Mouse (Mus musculus) heart, embryonic 12.5 days (tissue): ENCODE measurements around the gene Serp1. TPM values are rescaled to one million over a fixed set of nuclear protein-coding genes. Genes with fewer than 3 reads are reported as not detected.
A peak's percentile ranks its signal among the peaks of the same experiment; 100 is the strongest.

Experiments
- ATAC-seq: fragments of 200-750 bp; cut with Nextera tagmentation; 2 replicates; pipeline ENCODE4 v1.8.0; 2017; ENCODE audit warnings: moderate TSS enrichment, moderate library complexity; ENCODE audit not compliant: insufficient number of reproducible peaks, low FRiP score
- H3K27ac ChIP-seq: fragments of 300-500 bp; sonication (generic); 2 replicates; pipeline ENCODE4 v1.5.1; 2016; ENCODE audit warnings: mild to moderate bottlenecking, moderate library complexity; ENCODE audit not compliant: poor library complexity, severe bottlenecking
- H3K27me3 ChIP-seq: fragments of 300-500 bp; sonication (generic); replicated peaks from 2 replicates; pipeline ENCODE4 v1.6.1; 2016; ENCODE audit warnings: mild to moderate bottlenecking, moderate library complexity
- H3K36me3 ChIP-seq: fragments of 300-500 bp; sonication (generic); 2 replicates; pipeline ENCODE4 v1.6.1; 2016; ENCODE audit warnings: mild to moderate bottlenecking, moderate library complexity
- H3K4me1 ChIP-seq: fragments of 300-500 bp; sonication (generic); replicated peaks from 2 replicates; pipeline ENCODE4 v1.6.1; 2016; ENCODE audit warnings: mild to moderate bottlenecking
- H3K4me2 ChIP-seq: fragments of 300-500 bp; sonication (generic); 2 replicates; pipeline ENCODE4 v1.6.1; 2016; ENCODE audit warnings: mild to moderate bottlenecking, moderate library complexity
- H3K4me3 ChIP-seq: fragments of 300-500 bp; sonication (generic); 2 replicates; pipeline ENCODE4 v1.5.1; 2016; ENCODE audit warnings: mild to moderate bottlenecking
- H3K9ac ChIP-seq: fragments of 300-500 bp; sonication (generic); 2 replicates; pipeline ENCODE4 v1.6.1; 2016; ENCODE audit warnings: mild to moderate bottlenecking, moderate library complexity
- H3K9me3 ChIP-seq: fragments of 300-500 bp; sonication (generic); replicated peaks from 2 replicates; pipeline ENCODE4 v1.6.1; 2016; ENCODE audit warnings: mild to moderate bottlenecking, moderate library complexity
- WGBS: fragments of 180-500 bp; shearing (Covaris S2); methylation state at CpG from one replicate; pipeline ENCODE4 v1.1.7; 2016; 5-methylcytosine and 5-hydroxymethylcytosine counted together
- polyA plus RNA-seq: library from polyadenylated mRNA; unstranded; fragments of >200 nt; fragmentation: Nextera tagmentation; extraction: Ambion mirVana; gene quantifications from 2 replicates; pipeline ENCODE4 v1.2.1, GENCODE M21; 2016

Serp1 gene
- polyA plus RNA-seq, result 108 and 109 TPM in 2 replicates

- H3K9me3 ChIP-seq, result no peaks in the 10 kb centered on the region
- peak within 1 kb of the TSS; percentile 72 for H3K4me2 ChIP-seq
- under 1% methylated on average over 56 of the region's 57 CpGs for whole genome bisulfite sequencing
- peak; percentile 99 for ATAC-seq
- no peaks in the 10 kb centered on the region for H3K27me3 ChIP-seq
- peaks cover 5% of the 10 kb centered on the region for H3K4me1 ChIP-seq
- peak within 1 kb of the TSS; percentile 98 for H3K4me3 ChIP-seq
- H3K27ac ChIP-seq, result peak within 1 kb of the TSS; percentile 94
- peak within 1 kb of the TSS; percentile 98 for H3K9ac ChIP-seq
- peaks cover 22% of the 10 kb centered on the region for H3K36me3 ChIP-seq
Measured at GRCm38 (mm10) chr3:58525652-58526407, at the start of gene Serp1, which contains the start of gene Eif2a. Gene Serp1, minus strand, starts transcription at chr3:58525892. Gene Eif2a, plus strand, starts transcription at chr3:58525821.

DNA sequence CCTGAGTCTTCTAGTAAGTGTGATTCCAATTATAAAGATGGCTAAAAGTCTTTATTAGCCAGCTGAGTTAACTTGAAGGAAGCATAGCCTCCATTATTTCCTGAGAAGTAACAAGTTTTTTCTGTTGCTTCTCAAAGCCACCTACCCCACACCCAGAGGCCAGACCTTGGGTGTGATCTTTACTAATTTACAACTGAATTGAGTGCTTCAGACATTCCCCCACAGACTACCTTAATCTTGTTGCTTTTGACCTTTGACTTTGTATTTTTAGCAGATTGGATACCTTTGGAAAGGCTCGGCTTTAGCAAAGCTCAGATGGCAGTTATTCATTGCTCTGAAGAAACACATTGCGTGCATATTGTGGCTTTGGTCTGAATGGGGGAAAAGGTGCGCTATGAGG is 45.1 kb upstream of the Serp1 start:
- Histone ChIP-seq H3K4me2 (no peak overlapping the region), H3K4me1 (no peaks in the 10 kb centered on the region), H3K4me3 (no peak overlapping the region), H3K9ac (no peak overlapping the region), H3K27ac (no peak overlapping the region), H3K9me3 (no peaks in the 10 kb centered on the region), H3K27me3 (no peaks in the 10 kb centered on the region), H3K36me3 (no peaks in the 10 kb centered on the region)
- 85% methylated on average over 3 of the region's 3 CpGs for WGBS
- ATAC-seq, result no peak

DNA sequence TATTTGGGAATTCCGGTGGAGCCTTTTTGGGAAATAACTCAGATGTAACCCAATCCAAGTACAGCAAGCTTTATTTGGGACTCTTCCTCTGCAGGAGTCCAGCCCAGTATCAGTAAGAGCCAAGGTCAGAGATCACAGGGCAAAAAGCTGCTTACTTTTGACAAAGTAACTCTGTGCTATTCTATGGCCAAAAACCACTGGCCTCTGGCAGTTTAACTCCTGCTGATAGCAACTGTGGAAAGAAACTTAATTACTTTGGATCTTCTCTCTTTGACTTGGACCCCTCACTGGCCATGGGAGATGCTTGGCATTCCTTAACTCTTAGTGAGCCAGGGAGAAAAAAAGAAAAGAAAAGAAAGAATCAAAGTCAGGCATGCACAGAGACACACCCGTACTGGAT is 35.7 kb upstream of the Serp1 start:
- H3K9me3 ChIP-seq, result 0 out of 2 replicates have a peak, but pooled peaks cover 3% of the 10 kb centered on the region
- peaks cover 12% of the 10 kb centered on the region for H3K36me3 ChIP-seq
- no peak overlapping the region for H3K9ac ChIP-seq
- ATAC-seq, result no peak
- 49% methylated on average over 2 of the region's 2 CpGs for WGBS
- H3K27ac ChIP-seq, result no peak overlapping the region
- H3K4me3 ChIP-seq, result no peak overlapping the region
- no peaks in the 10 kb centered on the region for H3K27me3 ChIP-seq
- no peaks in the 10 kb centered on the region for H3K4me1 ChIP-seq
- no peak overlapping the region for H3K4me2 ChIP-seq

- 40% methylated on average over 2 of the region's 2 CpGs for WGBS
- Histone ChIP-seq H3K4me2 (no peak overlapping the region), H3K9ac (no peak overlapping the region), H3K4me3 (no peak overlapping the region), H3K36me3 (peaks cover 28% of the 10 kb centered on the region), H3K27ac (no peak overlapping the region), H3K27me3 (no peaks in the 10 kb centered on the region), H3K4me1 (no peaks in the 10 kb centered on the region), H3K9me3 (0 out of 2 replicates have a peak, but pooled peaks cover 3% of the 10 kb centered on the region)
- ATAC-seq, result no peak
Measured at GRCm38 (mm10) chr3:58559887-58560286, 34.2 kb upstream of the Serp1 start.

GRCm38 (mm10) chr3:58556649-58557048 is 31.0 kb upstream of the Serp1 start:
- no peak for ATAC-seq
- H3K9ac ChIP-seq, result no peak overlapping the region
- H3K36me3 ChIP-seq, result peaks cover 57% of the 10 kb centered on the region
- 81% methylated on average over 7 of the region's 7 CpGs for WGBS
- no peak overlapping the region for H3K4me2 ChIP-seq
- H3K4me1 ChIP-seq, result no peaks in the 10 kb centered on the region
- no peaks in the 10 kb centered on the region for H3K27me3 ChIP-seq
- H3K27ac ChIP-seq, result no peak overlapping the region
- H3K9me3 ChIP-seq, result no peaks in the 10 kb centered on the region
- no peak overlapping the region for H3K4me3 ChIP-seq

DNA sequence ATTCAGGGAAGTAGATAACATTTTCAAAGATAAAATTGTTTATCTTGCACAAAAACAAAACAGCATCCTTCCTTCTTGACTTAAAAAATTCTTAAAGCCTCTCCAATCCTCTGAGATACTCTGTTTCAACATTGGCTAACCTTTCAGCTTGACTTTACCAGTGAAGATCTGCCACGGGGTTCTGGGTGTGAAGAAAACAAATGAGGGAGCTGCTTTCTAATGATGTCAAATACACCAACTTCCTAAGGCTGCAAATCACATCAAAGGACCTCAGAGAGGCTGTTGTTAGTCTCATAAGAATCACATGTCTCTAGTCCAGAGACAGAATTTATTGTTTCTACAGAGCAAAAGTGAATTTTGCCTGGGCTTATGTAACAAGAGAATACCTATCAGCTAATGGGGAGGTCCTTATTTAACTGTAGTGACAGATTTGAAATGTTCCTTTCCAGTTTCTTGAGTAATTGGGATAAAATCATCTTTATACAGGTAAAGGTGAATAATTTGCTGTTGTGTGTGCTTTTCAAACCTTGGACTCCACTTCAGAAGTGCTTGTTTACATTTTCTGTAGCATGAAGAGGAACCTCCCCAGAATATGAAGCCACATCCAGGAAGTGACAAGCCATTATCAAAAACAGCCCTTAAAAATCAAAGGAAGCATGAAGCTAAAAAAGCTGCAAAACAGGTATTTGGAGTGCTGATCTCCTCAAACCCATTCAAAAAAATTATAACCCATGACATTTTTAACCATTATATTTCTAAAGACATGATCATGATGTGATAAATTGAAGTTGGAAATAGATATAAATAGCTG is 26.5 kb upstream of the Serp1 start:
- no peak overlapping the region for H3K9ac ChIP-seq
- H3K4me2 ChIP-seq, result no peak overlapping the region
- H3K27ac ChIP-seq, result no peak overlapping the region
- H3K9me3 ChIP-seq, result no peaks in the 10 kb centered on the region
- H3K4me3 ChIP-seq, result no peak overlapping the region
- ATAC-seq, result no peak
- H3K36me3 ChIP-seq, result peaks cover 78% of the 10 kb centered on the region
- no peaks in the 10 kb centered on the region for H3K27me3 ChIP-seq
- 74% methylated on average over 1 of the region's 1 CpGs for WGBS
- H3K4me1 ChIP-seq, result no peaks in the 10 kb centered on the region

DNA sequence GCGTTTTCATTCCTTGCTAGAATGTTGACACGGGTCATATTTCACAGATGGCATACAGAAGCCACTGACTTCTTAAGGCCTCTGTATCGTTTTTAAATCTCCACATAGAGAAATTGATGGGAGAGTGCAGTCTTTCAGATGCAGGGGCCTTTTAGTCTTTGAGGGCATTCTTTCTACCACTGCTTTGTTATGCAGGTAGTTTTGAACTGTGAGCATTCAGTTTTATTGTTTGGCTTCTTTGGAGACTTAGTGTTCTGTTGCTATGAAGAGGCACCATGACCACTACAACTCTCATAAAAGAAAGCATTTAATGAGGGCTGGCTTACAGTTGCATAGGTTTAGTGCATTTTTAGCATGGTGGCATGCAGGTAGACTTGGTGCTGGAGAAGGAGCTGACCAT is 10.9 kb upstream of the Serp1 start:
- WGBS, result 90% methylated on average over 3 of the region's 3 CpGs
- Histone ChIP-seq H3K4me2 (no peak overlapping the region), H3K27me3 (no peaks in the 10 kb centered on the region), H3K4me1 (no peaks in the 10 kb centered on the region), H3K9ac (no peak overlapping the region), H3K4me3 (no peak overlapping the region), H3K36me3 (peaks cover 59% of the 10 kb centered on the region), H3K27ac (no peak overlapping the region), H3K9me3 (no peaks in the 10 kb centered on the region)
- no peak for ATAC-seq

- peak overlapping the region; percentile 98 for H3K9ac ChIP-seq
- H3K4me2 ChIP-seq, result peak overlapping the region; percentile 72
- WGBS, result 9% methylated on average over 4 of the region's 4 CpGs
Measured at GRCm38 (mm10) chr3:58526408-58526737, 681 bp upstream of the Serp1 start.

GRCm38 (mm10) chr3:58525166-58525565 is 526 bp downstream of the Serp1 start:
- Histone ChIP-seq H3K4me1 (peaks cover 5% of the 10 kb centered on the region), H3K9me3 (no peaks in the 10 kb centered on the region), H3K36me3 (peaks cover 22% of the 10 kb centered on the region), H3K9ac (peak overlapping the region; percentile 98), H3K27me3 (no peaks in the 10 kb centered on the region), H3K4me3 (peak overlapping the region; percentile 98), H3K4me2 (peak overlapping the region; percentile 72), H3K27ac (peak overlapping the region; percentile 94)
- under 1% methylated on average over 40 of the region's 40 CpGs for WGBS
- peak; percentile 67 for ATAC-seq

More at GRCm38 (mm10) chr3:58526408-58526737, 681 bp upstream of the Serp1 start:
- peaks cover 23% of the 10 kb centered on the region for H3K36me3 ChIP-seq
- 0 out of 2 replicates have a peak overlapping the region, but pooled peaks have one; percentile 59 for H3K27ac ChIP-seq
- ATAC-seq, result no peak
- no peaks in the 10 kb centered on the region for H3K27me3 ChIP-seq
- peaks cover 5% of the 10 kb centered on the region for H3K4me1 ChIP-seq
- no peaks in the 10 kb centered on the region for H3K9me3 ChIP-seq
- peak overlapping the region; percentile 98 for H3K4me3 ChIP-seq

- Histone ChIP-seq H3K9ac (peak overlapping the region; percentile 65; the same call in 1 of the 2 replicates), H3K4me2 (peak overlapping the region; percentile 70), H3K27me3 (no peaks in the 10 kb centered on the region), H3K4me3 (peak overlapping the region; percentile 98), H3K4me1 (peaks cover 8% of the 10 kb centered on the region), H3K27ac (no peak overlapping the region), H3K9me3 (no peaks in the 10 kb centered on the region), H3K36me3 (peaks cover 22% of the 10 kb centered on the region)
- WGBS, result 56% methylated on average over 4 of the region's 4 CpGs
- no peak for ATAC-seq
Measured at GRCm38 (mm10) chr3:58524246-58524645, 1.4 kb downstream of the Serp1 start.

DNA sequence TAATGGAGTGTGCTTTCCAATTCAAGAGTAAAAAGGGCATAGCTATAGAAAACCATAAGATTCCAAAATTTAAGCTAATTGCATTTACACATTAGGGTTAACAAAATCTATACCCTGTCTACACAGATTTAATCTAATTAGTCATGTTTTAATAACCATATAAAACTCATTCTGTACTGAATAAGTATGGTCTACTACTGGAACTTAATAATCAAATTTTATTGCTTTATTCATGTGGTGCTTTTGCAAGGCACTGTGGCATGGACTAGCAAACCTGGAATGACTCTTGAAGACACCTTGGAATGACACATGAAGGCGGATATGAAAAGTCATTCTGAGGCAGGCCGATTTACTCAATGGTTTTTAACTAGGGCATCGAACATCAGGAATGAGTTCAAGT is 2.3 kb downstream of the Serp1 start:
- Histone ChIP-seq H3K4me1 (peaks cover 13% of the 10 kb centered on the region), H3K9me3 (no peaks in the 10 kb centered on the region), H3K27ac (no peak overlapping the region), H3K4me2 (no peak overlapping the region), H3K4me3 (no peak overlapping the region), H3K36me3 (peaks cover 22% of the 10 kb centered on the region), H3K9ac (no peak overlapping the region), H3K27me3 (no peaks in the 10 kb centered on the region)
- ATAC-seq, result no peak
- 95% methylated on average over 3 of the region's 3 CpGs for WGBS
